Mouse (Mus musculus) gastrocnemius, postnatal 36 days (tissue): ENCODE data around the gene Rwdd2a. TPM values are rescaled to one million over a fixed set of nuclear protein-coding genes. Genes with fewer than 3 reads are reported as not detected.
"Not testable (repeated sequence)": the region's sequence is repeated elsewhere in the genome, so short reads cannot be mapped to it uniquely, and the experiment has no call there.

Experiments
- DNase-seq, 2 experiments: peaks; one replicate each; pipeline ENCODE4 v3.0.0; 2022
- intact Hi-C: fragments of 180-260 bp; cut with DNase I; formaldehyde crosslinking; loops from one replicate; pipeline ENCODE4 v1.15.1; 2025
- total RNA-seq, 2 experiments: library from RNA; stranded (reverse); gene quantifications; 2 replicates each; pipeline ENCODE4 v1.2.3; 2021

The Rwdd2a gene
- total RNA-seq, 2 experiments from 2014 or later: 0.32 TPM; not detected in 1

DNA sequence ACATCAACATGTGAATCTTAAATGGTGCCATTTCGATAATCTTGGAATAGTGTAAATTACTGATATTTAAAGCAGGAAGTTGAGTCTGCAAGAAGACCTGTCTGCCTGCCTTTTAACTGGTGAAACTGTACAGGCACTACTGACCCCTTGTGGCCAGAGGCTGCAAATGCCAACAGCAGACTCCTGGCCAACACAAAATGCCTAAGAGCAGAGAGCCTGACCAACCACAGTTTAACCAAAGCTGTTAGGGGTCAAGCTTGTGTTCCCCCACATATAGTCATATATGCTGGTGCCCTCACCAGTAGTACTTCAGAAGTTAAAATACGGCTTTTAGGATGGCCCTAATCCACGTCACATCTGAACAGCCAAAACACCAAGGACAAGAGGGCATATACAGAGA is 11.9 kb downstream of the Rwdd2a start:
- intact Hi-C loops: no loop called here
- peak; percentile 41 to 43 for DNase-seq

DNA sequence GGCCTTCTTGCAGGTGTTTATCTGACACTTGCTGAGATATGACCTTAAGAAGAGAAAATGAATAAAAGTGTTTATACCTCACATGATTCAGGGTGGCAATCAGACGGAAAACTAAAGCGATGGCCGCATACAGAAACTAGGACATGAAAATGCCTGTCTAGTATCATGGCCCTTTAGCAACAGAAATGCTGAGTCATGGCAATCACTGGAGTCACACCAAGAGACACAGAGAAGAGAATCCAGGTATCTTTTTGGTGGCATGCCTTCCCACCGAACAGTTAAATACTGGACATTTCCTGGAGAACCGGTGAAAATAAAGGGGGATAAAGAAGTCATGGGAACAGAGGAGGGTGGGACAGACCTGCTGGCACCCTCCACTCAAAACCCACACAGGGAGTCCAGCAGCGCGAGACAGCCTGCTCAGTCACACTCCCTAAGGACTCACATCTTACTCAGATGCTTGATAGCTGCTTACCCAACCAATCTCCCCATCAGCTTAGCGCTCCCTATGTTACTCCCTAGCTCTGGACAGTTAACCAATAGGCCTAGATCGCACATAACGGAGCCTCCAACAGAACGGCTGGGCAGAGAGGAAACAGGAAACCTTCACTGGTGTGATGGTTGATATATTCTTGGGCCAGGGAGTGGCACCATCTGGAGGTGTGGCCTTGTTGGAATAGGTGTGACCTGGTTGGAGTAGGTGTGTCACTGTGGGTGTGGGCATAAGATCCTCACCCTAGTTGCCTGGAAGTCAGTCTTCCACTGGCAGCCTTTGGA is 15.4 kb downstream of the Rwdd2a start:
- intact Hi-C loops: no loop called here
- no peak for DNase-seq

DNA sequence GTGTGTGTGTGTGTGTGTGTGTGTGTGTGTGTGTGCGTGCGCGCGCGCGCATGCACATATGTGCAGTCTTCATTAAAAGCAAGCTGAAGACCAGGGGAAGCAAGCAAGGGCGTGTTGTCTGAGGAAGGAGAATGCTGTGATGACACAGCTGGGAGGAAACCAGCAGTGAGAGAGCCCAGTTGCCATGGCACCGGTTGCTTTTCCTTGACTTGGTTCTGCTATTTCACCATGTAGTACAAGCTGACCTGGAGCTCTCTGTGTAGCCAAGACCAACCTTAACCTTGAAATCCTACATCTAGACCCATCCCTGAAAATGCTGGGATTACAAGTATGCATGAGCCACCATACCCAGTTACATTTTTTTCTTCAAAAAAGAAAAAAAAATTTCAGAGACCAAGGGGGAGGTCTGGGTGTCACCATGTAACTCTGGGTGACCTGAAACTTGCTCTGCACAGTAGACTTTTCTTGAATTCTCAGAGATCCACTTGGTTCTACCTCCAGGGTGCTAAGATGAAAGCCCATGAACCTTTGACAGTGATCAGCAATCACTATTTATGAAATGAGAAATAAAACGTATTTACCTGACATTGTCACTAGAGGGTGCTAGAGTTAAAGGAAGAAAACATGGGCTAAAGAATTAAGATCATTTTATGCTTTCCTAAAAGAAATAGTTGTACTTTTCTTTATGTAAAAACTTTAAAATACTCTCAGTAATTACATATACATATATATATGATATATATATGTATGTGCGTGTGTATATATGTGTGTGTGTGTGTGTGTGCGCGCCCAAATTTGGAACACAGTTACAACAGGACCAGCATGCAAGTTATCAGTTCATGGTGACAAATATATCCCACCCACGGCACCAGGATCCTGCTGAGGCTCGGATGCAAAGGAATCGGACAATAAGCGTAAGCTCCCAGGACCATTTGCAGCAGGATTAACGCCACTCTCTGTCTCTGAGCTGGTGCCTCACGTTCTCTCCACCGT is 21.2 kb downstream of the Rwdd2a start:
- no peak for DNase-seq
- intact Hi-C loops: loop anchor here (5.0 kb wide), 1 partner anchor 209 kb away; no protein-coding TSS in a partner anchor

DNA sequence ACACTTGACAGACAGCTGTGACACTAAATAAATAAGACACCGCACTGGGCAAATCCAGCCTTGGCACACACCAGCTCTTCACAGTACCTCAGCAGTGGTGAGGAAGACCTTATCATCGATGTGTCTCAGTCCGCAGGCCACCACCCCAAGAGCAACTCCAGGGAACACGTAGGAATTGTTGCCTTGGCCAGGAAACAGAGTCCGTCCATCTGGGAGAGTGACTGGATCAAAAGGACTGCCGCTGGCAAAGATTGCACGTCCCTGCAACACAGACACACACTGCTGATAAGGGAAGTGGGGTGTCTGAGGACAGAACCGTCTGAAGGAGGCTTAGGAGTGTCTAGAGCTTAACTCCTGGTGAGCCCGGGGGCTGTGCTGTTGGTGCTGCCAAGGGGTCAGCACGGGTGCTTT is 22.6 kb downstream of the Rwdd2a start:
- intact Hi-C loops: loop anchor here (5.0 kb wide), 1 partner anchor 208 kb away; no protein-coding TSS in a partner anchor
- not testable (repeated sequence) for DNase-seq

DNA sequence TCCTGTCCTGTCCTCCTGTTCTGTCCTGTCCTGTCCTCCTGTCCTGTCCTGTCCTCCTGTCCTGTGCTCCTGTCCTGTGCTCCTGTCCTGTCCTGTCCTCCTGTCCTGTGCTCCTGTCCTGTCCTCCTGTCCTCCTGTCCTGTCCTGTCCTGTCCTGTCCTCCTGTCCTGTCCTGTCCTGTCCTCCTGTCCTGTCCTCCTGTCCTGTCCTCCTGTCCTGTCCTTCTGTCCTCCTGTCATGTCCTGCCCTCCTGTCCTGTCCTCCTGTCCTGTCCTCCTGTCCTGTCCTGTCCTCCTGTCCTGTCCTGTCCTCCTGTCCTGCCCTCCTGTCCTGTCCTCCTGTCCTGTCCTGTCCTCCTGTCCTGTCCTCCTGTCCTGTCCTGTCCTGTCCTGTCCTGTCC is 25.2 kb downstream of the Rwdd2a start:
- DNase-seq, intact Hi-C loops: not testable (repeated sequence)

DNA sequence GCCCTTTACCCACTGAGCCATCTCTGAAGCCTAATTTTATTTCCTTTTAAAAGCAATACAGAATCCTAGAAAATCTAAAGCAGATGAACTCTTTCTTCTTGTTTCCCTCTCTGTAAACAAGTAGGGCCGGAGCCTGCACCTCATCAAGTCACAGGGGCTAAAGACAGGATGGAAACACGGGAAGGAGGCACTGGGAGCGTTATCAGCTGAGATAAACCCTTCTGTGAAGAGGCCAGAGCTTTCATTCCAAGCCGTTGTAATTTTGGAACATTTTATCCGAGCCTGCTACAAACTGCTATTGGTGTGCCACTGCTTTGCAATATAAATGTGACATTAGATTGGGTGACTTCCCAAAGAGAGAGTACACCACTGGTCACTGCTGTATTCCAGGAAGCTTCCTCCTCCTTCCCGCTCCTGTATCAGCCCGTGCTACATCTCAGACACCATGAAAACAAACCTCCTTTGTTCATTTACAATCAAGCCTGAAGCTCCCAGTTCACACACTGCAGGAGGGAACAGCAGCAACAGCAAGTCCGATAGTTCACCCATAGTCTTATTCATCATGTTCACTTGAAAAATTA is 28.0 kb downstream of the Rwdd2a start:
- DNase-seq: no peak
- intact Hi-C loops: no loop called here

DNA sequence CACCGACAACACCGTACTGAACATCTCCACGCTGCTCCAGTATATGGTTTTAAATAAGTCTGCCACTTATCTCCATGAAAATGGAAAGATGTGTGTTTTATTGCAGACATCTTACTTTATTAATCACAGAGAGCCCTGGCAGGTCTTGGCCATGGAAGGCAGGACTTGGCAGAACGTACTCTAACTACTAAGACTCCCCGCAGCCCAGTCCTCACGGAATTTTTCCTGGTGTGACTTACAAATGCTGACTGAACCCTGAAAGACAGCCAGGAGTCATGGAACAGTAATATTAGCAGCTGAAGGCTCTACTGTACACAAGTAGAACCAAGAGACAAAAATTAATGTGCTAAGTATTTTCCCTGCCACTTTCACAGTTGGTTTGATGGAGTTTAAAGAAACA is 34.0 kb downstream of the Rwdd2a start:
- no peak for DNase-seq
- intact Hi-C loops: no loop called here

DNA sequence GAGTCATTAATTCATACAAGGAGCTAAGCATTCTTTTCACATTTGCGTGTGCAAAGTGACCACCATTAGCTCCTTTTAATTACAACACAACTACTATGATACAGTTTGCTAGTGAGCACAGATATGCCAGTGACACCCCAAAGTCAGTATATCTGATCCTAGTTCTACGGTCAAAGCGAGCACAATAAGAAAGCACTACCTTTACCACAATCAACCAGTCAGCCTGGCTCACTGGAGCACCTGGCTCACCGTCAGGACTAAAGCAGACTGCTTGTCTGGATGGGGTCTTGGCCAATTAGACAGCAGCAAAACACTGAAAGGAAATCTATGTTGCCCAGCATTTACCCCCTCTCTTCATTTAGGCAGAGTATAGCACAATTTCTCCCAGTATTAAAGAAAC is 40.3 kb downstream of the Rwdd2a start:
- intact Hi-C loops: no loop called here
- DNase-seq: no peak

DNA sequence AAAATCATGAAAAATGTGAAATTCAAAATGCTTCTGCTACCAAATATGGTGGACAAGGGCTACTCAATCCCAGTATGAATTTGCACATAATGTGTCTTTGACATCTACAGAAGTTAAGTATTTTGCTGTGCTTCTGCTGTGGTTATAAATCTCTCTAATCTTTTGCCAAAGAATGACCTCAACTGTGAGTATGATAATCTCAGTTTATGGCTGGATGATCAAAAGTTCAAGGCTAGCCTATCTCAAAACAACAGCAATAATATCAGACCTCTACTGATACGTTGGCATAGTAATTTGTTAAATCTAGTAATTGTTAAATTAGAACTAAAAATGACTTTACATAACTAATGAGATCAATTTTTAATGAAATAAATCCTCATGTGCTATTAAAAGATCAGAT is 44.0 kb downstream of the Rwdd2a start:
- intact Hi-C loops: no loop called here
- DNase-seq: no peak

DNA sequence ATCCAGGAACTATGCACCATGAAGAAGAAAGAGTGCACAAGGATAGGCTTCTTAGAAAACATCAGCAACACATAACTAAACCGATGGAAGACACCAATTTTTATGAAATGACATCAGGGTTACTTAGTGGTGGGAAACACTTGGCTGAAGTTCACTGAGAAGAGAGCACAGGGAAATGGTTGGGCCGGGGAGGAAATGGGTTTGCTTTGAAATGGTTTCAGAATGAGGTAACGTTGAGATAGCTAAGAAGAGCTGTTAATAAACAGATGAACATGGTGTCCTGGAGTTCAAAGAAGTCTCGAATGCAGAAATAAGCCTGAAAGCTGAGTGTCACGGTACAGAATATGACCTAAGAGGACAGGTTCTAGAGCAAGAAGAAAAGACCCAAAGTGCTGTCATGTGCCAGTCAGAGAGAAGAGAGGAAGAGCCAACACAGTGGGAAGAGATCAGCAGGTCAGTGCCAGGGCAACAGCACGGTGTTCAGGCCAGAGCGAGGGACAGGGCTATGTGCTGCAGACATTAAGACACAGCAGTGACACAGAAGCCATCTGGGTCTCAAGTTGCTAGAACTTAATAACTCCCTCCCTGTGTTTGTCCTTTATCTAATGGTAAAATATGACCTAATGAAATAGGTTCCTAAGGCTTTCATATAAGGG is 46.2 kb downstream of the Rwdd2a start:
- intact Hi-C loops: no loop called here
- no peak for DNase-seq

DNA sequence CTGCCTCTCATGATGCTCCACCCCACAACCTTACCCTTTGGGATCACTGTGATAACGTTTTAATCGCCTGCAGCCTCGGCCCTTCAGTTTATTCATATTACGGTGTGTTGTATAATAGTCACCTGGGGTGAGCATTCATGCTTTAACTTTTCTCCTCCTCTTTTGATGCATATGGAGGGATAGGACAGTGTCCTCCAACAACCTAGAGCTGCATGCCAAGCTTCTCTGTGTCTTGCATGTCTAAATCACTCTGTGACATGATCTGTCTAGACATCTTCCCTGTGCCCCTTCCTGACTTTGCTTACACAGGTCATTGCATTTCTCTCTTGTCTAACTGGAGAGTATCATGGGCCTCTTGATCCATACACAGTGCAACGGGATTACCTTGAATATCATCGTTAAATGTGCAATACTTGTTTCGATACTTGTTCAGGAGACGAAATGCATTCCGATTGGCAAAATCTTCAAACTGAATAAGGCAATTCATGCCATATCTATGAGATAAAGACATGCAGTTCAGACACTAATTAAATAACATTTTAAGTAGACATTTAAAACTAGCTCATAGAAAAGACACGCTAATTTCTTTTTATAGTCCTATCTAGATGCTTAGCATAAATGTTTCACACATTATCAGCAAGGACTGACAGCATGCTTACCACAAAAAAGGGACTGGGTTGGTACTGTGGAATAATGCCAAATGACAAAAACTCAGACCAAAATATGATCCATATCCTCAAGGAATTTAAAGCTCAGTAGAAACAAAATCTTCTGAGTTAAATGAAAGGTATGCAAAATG is 47.7 kb downstream of the Rwdd2a start:
- no peak for DNase-seq
- intact Hi-C loops: no loop called here

DNA sequence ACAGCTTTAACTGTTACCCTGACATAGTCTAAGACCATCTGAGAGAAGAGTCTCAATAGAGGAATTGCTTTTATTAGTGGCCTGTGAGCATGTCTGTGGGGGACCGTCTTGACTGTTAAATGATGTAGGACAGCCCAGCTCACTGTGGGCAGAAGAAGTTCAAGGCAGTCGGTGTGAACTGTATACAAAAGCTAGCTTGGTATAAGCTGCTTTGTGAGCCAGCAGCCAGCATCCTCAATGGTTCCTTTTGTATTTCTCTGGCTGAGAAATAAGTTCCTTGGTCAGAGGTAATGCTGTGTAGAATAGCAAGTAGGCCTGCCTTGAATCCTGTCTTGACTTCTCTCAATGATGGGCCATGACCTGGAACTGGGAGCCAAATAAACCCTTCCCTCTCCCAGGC is 50.3 kb downstream of the Rwdd2a start:
- DNase-seq: no peak
- intact Hi-C loops: no loop called here

DNA sequence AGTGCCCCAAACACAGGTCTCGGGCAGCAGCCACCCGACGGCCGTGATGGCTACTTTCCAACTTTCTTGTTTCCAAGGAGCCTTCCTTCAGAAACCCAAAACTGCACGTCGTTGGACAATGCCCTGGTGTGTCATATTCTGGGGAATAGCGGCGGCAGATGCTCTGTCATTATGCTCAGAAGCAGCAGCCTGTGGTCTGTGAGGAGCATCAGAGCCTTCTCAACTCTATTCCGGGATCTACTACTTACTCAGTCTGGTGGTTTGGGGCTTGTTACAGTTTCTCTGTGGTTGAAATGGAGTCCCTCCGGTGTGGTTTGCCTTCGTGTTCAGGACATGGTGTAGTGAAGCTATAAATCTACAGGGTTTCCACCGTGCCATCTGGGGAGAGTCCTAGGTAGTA is 52.2 kb downstream of the Rwdd2a start:
- DNase-seq: no peak
- intact Hi-C loops: no loop called here

Other genes with a start within 250 kb of the Rwdd2a start
- gene Ube2cbp, start 107.0 kb upstream of the Rwdd2a start, total RNA-seq: 1 to 10 TPM; 2.6 to 2.8 TPM
- 10 to 100 TPM in 1 of 2 experiments, 1 to 10 TPM in 1; 9.1 to 10.1 TPM for gene Dop1a, start 104.8 kb upstream of the Rwdd2a start, total RNA-seq
- gene Pgm3, start 149 bp upstream of the Rwdd2a start, total RNA-seq: 1 to 10 TPM; 3.3 to 4.1 TPM
- gene Me1, start 124.0 kb downstream of the Rwdd2a start, total RNA-seq: 100 to 1,000 TPM; 139 to 175 TPM
- under 1 TPM in 1 of 2 experiments, not detected in 1; 0.10 TPM for gene Prss35, start 171.7 kb downstream of the Rwdd2a start, total RNA-seq